Mouse (Mus musculus) regulatory T cell (primary cell): ENCODE measurements around the gene Crim1.

ENCODE experiments used
- in situ Hi-C: fragments of 300-600 bp; cut with MboI, MseI; formaldehyde crosslinking; loops from one replicate; pipeline ENCODE4 v1.15.1; 2025; ENCODE audit warnings: high pct_unique_total_duplicates

Crim1 gene

DNA sequence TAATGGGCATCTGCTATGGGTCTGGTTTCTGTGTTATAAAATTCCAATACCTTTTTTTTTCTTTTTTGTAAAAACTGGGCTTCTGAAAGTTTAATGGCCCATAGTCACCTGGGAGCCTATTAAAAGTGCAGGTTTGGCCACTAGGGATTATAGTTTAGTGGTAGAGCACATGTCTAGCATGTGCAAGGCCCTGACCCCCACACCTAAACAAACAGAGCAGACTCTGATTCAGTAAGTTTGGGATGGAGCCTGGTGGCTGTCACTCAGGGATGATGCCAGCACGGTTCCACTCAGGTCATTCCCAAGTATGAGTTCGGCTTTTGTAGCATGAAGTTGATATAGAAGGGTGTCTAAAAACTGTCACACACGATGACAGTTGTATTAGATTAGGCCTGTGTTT lies 8.8 kb downstream of the Crim1 start:
- in situ Hi-C loops: no loop called here

DNA sequence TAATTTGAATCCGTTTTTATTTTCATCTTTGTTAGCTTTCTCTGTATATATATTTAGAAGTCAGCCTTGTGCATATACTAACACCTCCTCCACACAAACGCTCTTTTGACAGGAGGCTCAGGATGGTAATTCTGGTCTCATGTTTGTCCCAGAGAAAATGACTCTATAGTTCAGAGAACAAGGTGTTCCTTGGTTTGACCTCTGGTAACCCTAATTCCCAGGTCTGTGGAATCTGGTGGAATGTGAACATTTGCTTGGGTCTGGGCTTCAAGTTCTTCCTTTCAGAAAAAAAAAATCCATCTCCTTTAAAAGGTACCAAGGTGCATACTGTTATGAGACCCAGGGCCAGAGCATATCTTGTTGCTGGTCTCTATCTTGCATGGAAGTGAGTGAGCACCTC lies 9.6 kb downstream of the Crim1 start:
- in situ Hi-C loops: no loop called here

DNA sequence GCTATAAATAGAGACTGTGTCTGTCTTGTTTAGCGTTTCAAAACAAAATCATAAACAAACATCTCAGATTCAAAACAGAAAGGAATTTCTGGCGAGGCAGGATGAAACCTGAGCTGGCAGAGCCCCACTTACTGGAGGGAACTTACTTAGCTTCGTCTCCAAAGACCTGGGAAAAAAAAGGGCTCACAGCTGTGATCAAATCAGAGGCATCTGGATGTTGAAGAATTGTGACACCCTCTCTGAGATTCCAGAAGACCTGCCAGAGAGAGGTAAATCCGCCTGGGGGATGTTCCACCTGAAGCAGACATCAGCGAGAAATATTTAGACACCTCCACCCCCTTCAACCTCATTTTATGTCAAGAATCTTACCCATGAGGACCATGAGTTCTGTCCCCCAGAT lies 11.8 kb downstream of the Crim1 start:
- in situ Hi-C loops: no loop called here

DNA sequence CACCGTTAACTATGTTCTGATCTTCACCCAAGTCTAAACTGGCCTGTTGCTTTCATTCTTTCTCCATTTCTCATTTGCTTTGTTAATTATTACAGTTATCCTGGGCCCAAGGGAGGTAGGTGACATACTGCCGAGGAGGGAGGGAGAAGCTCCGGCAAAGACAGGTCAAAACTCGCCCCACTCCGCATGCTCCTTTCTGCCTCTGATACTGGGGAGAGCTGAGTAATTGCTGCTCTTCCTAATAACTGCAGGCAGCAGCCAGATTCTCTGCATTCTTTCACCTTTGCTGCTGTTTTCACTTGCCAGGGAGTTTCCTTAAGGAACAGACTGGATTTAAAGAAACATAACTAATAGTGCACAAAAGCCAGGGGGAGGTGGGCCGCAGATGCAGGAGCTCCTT lies 13.1 kb downstream of the Crim1 start:
- in situ Hi-C loops: no loop called here

DNA sequence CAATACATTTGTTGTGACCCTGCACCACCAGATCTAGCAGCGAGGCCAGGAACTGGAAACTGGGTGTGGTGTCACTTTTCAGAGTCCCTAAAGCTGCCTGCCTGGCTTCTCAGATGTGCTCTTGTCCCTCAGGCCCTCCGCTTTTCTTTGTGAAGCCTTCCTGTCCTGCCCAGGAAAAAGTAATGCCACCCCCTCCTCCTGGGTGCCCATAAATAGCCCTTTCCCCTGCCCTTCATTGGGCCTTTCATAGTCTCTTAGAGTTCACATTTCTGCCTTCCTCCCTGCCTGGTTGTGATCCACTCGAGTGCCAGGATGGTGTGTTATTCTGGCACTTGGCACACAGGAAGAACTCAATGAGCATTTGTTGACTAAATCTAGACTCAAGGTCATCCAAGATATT lies 16.5 kb downstream of the Crim1 start:
- in situ Hi-C loops: no loop called here

DNA sequence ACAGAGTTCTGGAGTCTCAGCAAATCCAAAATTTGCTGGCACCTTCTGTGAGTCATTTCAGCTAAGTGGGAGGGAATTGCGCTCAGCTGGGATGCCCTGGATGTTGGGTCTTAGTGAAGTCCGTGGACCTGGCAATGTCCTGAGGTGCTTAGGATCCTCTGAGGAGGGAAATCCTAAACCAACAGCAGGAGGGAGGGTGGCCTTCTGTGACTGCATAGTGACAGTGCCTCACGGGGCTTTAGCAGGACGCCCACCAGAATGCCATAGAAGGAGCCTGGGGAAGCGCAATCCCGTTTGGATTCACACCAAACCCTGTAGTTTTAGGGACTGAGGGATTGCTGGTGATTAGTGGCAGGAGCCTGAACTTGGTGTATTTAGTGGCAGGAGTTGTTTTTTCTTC lies 17.4 kb downstream of the Crim1 start:
- in situ Hi-C loops: no loop called here

DNA sequence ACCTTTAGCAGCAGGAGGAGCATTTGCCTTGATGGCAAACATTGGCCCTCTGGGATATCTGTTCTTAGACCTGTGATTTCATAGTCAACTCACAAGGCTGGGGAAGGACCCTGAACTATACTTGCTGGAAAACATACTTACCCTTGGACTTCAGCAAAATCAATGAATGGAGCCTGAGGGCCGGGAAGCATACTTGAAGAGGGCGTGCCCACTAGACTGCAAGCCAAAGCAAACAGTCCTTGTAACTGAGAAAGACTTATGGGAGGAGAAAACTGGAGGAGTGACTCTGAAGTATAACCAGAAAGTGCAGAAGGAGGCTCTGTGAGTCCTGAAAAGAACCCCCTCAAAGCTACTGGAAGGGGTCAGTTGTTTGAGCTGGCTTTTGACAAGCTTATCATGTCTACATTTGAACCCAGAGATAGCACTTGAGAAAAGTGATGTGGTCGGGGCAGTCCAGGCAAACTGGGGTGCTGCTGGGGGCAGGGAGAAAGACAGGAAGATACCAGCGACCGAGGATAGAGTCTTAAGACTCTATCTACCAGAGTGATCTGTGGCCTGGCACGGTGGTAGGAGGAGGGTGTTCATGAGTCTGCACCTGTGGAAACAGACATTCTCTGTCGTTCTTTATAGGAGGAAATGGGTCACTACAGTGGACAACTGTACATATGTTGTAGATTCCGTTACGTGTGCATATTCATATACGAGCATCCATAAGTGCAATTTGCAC lies 18.6 kb downstream of the Crim1 start:
- in situ Hi-C loops: no loop called here

DNA sequence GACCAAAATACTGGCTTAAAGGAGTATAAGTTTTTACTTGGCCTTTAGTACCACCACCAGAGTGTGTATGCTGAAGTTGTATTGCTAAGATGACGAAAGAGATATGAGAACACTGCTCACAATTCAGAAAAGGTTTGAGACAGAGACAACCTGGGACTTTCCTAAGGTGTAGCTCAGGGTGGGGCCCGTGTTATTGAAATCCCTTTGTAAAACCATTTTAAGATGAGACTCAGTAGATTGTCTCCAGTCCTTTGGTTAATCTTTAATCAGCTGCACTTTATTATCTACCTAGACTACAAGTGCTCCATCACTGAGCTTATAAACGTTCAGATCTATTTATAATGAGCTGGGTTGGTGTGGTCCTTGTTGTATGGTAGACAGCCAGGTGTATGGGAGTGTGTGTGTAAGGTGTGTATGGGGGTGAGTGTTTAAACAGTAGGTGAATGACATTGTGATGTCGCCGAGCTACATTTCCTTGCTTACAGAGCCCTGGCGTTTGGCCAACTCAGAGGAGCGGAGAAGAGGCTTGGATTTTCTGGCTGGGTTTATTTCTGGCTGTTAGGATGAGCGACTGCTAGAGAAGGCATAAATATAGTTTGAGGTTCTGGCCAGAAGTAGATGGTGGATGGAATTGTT lies 21.1 kb downstream of the Crim1 start:
- in situ Hi-C loops: no loop called here

DNA sequence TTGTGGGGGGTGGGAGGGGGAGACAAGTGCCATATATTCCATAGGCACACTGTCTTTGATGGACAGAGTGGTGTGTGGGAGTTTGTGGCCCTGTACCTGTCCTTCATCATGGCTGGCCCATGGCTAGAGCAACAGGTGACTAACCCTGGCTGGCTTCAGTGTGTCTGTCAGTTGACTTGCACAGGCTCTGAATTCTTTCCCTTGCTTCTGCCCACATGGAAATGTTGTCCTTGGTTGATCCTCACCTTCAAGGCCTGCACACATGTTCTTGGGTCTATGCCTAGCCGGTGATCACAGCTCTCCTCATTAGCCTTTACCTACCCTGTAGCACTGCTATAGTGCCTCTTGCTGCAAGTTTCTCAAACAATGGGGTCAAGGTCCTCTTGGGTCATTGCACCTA lies 21.8 kb downstream of the Crim1 start:
- in situ Hi-C loops: no loop called here

DNA sequence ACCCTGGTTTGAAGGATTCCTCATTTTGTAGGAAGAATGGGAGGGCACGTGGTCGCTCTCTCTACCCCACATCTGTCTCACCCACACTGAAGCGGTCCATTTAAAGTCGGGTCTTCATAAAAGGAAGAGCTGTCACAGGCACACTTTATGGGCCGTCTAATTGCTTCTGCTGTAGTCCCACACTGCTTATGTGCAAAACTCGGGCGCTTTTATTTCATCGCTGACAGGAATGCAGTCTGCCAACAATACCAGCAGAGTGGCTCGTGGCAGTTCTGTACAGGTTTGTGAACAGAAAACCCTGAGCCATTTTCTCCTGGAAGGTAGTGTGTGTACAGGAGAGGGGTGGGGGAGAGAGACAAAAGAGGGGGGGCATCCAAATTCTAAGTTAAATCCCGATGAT lies 23.9 kb downstream of the Crim1 start:
- in situ Hi-C loops: no loop called here

DNA sequence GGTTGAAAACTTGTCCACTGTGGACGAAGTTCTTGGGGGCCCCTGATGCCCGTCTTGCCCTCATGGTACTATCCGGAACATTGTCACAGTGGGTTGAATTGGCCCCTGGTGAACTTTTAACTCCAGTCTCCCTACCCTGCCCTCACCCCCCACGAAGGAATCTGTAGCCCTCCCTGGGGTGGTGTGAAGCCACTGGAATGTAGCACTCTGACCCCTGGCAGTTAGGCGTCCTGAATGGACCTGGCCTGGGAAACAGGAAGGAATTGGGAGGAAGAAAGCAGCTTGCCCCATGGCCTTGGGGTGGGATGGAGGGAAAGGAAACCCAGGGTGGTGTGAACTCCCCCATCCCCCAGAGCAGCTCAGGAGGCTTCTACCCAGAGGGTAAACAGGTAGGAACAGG lies 25.5 kb downstream of the Crim1 start:
- in situ Hi-C loops: no loop called here

DNA sequence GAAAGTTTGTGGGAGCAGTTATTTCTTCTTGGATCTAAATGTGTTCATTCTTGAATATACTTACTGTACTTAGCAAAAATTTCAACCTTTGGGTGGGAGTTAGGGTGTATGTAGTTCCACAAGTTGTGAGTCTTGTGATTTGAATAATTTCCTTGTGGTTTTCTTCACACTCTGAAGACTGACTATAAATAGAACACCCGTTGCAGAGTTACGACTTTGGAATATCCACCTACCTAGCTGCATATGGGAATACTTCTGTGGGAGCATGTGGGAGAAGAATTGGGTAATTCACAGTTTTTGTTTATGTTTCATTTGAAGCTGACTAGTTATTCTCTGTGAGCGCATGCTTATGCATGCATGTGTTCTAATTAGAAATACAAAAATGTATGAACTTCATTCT lies 27.2 kb downstream of the Crim1 start:
- in situ Hi-C loops: no loop called here

DNA sequence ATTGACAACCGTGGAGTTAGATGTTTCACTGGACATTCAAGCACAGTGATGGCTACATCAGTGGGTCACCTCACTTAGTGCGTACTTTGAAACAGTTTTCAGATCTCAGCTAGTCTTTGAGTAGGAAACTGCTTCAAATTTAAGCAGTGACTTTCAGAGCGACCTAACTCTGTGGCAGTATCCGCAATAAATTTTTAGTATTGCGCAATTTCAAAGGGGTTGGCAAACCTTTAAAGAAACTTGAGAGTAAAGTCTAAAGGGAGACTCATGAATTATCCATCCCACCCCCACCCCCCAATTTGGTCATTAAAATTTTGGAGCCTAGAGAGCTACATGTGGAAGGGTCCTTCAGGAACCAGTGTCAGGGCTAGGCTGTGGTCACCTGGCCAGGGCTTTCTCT lies 31.5 kb downstream of the Crim1 start:
- in situ Hi-C loops: no loop called here

DNA sequence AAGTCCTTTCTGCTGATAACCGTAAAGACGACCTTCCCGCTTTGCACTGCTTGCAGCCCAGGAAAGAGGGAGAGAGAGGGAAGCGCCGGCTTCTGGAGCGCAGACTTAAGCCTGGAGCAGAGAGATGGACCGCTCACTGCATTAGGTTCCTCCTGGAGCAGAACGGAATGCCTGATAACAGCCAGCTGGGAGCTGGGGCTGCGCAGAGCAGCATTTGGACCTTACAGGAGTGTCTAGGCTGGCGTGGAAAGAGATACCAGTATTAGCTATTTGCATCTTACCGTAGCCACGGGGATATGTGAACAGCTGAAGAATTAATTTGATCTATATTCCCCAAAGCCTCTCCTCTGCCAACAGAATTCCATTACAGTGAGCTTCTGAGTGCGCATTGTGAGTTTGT lies 32.7 kb downstream of the Crim1 start:
- in situ Hi-C loops: no loop called here

DNA sequence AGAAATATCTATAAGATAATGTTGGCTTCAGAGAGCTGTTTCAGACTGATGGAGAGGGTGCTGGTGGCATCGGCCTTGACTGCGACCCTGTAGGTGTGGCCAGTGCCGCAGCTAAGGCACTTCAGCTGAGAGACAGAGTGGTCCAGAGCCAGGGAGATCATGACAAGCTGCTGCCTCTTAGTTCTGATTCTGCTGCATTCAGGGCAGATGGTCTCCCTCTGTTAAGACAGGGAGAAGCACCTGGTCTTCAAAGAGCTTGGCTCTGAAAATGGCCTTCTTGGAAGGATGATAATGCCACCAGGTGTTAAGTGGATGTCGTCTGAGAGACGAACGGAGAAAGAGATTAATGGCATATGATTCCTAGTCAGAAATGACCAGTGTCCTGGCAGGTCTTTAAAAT lies 33.8 kb downstream of the Crim1 start:
- in situ Hi-C loops: no loop called here

DNA sequence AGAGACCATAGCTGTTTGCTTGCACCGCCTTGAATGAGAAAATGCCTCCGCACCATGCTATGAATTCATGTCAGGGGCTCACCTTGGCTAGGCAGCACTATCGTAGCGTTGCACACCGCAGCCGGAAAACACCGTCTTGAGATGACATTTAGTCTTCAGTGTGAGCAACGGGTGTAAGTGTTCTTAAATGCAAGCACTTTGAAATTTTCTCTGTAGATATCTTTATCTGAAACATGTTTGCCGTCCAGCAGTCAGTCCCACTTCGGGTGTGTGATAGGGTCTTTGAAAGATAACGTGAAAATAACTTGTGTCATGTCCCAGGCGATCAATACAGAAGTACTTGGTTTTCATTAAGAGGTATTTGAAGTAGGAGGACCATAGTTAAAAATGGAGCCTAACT lies 36.1 kb downstream of the Crim1 start:
- in situ Hi-C loops: no loop called here

DNA sequence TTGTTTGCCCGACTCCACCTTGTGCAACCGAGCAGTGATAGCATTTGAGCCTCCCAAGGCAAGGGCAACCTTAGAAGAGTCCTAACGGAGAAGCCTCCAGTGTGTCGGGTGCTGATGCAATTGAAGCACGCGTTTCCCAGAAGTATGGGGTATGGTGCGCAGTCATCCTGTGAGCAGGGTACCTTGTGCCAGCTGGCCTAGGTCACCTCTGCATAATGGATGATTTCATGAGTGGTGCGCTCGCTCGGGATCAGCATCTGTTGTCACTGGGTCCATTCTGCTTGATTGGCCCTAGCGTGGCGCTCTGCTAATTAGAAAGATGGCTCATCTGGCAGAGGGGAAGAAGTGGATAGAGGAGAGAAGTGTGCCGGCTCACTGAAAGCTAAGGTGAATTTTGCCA lies 37.9 kb downstream of the Crim1 start:
- in situ Hi-C loops: no loop called here

DNA sequence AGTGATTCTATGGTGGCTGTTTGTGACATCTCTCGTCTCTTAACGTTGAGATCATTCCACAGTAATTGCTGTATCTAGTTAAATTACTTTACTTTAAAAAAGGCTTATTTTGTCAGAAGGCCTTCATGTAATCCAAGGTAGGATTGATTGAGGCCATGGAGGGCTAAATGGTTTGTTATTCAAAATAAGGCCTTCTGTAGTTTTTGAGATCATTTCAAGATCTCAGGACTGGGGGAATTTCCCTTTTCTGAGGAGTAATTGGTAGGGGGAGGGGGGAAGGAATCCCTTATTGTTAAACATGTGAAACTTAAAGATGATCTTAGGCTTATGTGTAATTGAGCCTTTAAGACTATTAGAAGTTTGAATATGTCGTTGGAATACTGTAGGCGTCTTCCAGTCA lies 40.1 kb downstream of the Crim1 start:
- in situ Hi-C loops: no loop called here

DNA sequence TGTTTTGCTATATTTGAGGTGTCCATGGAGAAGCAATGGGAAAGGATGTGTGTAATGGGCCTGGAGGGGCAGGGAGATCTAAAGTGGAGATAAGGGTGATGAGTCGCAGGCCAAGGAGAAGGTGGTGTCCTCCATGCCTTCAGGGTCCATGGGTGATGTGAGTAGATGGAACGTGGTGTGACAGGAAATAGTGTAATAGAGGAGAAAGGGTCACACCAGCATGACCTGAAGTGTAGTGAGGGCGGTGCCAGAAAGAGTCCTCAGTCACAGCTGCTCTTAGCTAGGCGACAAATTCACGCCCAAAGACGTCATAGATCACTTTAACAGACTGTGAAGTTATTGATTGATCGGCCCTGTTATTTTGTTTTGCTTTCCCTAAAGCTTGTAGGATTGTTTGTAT lies 41.2 kb downstream of the Crim1 start:
- in situ Hi-C loops: no loop called here

DNA sequence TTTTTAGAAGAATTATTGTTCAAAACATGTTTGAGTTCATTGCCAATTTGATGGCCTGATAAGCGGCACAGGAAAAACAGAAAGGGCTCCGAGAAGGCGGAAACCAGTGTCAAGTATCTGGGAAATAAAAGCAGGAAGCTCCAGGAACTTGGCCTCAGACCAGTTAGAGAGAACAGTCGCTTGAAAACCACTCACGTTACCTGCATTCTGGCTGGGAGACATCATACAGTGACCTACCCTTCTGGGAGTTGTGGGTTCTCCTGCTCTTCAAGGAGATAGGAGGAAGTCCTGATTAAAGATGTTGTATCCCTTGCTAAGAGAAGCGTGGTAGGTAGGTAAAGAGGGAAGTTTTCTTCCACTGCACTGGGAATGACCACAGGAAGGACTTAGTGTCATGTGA lies 44.7 kb downstream of the Crim1 start:
- in situ Hi-C loops: no loop called here

DNA sequence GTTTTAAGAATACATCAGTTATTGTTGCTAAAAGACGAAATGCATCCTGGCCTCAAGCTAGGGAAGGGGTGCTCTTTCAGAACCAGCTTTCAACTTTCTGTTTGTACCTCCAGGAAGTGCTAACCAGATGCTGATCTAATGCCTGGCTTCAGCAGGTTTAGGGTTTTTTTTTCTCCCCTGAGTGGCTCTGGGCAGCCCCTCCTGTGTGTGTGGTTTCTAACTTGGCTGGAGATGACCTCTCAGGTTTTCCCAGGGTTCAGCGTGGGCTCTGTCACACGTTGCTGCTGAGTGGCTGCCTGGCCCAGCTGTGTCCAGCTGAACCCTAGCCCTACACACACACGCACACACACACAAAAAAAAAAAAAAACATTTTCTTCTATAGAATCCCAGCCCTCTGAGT lies 45.4 kb downstream of the Crim1 start:
- in situ Hi-C loops: no loop called here

DNA sequence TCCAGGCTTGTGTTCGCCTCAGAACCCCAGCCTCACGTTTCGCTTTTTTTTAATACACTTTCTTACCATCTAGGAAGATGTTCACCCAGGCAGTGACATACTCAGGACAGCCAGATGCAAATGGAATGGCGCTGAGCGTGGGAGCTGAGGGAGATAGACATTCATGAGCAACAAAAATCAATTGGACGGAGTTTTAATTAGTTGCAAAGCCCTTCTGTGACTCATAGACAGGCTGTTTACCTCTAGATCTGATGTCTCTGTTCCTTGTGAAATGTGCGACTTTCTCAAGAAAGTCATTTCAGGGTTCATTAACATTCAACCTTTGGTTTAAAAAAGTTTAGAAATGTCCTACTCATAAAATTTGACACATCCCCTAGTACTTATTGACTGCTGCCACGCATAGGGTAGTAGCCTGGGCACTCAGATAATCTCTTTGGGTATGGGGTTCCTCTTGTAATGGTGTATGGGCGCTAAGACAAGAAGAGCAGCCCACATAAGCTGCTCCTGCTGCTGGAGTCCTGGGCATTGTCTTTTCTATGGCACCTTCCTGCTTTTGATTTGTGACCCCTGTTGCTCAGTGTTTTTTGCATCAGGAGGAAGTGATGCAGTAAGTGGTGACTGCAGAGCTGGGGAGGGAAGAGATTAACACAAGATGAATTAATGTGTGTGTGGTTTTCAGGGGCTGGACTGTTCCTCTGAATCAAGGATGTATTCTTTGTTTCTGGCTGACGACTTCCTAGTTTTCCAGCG lies 46.8 kb downstream of the Crim1 start:
- in situ Hi-C loops: no loop called here

DNA sequence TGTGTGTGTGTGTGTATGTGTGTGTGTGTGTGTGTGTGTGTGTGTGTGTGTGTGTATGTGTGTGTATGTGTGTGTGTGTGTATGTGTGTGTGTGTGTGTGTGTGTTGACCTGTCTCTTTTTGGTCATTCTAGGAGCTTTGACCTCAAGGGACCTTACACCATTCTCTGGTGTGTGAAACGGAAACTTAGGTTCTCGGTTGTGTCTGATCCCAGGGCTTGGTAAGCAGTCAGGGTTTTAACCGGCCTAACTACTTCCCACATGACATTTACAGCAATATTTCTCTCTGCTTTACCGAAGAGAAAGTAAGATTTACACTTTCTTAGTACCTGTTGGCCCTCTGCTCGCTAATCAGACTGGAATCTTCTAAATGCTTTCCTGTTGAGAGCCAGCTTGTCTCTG lies 48.1 kb downstream of the Crim1 start:
- in situ Hi-C loops: no loop called here
